In the genomic region with DNA sequence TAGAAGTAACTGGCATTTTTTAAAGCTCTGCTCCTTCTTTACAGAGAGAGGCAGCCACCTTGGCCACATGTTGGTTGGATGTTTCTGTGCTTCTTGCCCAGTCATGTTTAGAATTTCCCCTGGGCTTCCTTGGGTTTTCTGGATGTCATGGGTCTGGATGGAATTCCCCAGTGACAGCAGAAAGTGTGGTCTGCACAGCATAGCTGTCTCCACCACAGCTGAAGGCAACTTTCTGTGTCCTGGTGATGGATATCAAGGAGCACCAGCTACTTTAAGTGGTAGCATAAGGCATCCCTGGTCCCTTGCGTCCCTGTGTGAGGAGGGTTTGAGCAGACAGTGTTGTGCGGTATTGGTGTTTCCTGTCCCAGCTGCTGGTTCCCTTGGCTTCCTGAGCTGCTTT, we compare ENCODE assay signal across 12 mouse cellular contexts.
"Had no signal": no experiment of that assay in that cellular context is flagged by ENCODE, and none has a peak within 500 bp of the region (broad histone marks: within the 10 kb centered on the region; RNA-seq: fewer than 3 reads in every experiment).

No protein-coding gene starts in this region.

- DNase-seq: kidney, adult 11 months; kidney, postnatal 14 days; lung, embryonic 14.5 days; lung, postnatal 10 days; lung, postnatal 4 days; right cerebral cortex, postnatal 25 days had no signal

- H3K4me2 ChIP-seq: kidney, embryonic 15.5 days; limb, embryonic 15.5 days; liver, embryonic 12.5 days; lung, embryonic 14.5 days; midbrain, embryonic 12.5 days had no signal

- H3K4me3 ChIP-seq: kidney, embryonic 15.5 days; left cerebral cortex, adult 2 months; limb, embryonic 15.5 days; liver, embryonic 12.5 days; midbrain, embryonic 12.5 days had no signal

- H3K9me3 ChIP-seq: kidney, embryonic 15.5 days; limb, embryonic 15.5 days; liver, embryonic 12.5 days; midbrain, embryonic 12.5 days had no signal

- H3K27me3 ChIP-seq: kidney, embryonic 15.5 days; limb, embryonic 15.5 days; liver, embryonic 12.5 days; midbrain, embryonic 12.5 days had no signal

- H3K9ac ChIP-seq: kidney, embryonic 15.5 days; limb, embryonic 15.5 days; liver, embryonic 12.5 days; lung, embryonic 14.5 days; midbrain, embryonic 12.5 days had no signal

- H3K27ac ChIP-seq: kidney, embryonic 15.5 days; left cerebral cortex, adult 2 months; limb, embryonic 15.5 days; liver, embryonic 12.5 days; midbrain, embryonic 12.5 days had no signal

- H3K36me3 ChIP-seq: kidney, embryonic 15.5 days; limb, embryonic 15.5 days; liver, embryonic 12.5 days; midbrain, embryonic 12.5 days had no signal

- ATAC-seq: liver, embryonic 12.5 days; midbrain, embryonic 16.5 days had no signal
